12 mouse cellular contexts compared by ENCODE assay signal in the genomic region with DNA sequence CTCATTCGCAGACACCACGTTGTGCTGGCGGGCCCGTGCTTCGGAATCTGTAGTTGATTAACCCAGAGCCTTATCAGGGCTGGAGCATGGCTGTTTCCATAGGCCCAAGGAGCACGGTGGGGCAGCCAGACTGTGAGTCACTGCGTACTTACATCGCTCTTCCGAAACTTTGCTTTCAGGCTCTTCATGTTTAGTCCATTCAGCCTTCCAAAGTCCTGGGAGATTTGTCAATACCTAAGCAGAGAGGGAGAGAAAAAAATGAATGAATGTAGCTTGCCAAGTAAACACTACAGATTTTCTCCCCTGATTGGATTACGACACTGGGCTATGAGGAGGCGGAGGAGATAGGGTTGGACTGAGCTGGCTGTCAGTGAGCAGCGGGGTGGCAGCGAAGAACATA. TPM values are rescaled to one million over a fixed set of nuclear protein-coding genes. Genes with fewer than 3 reads are reported as not detected.
A peak's percentile ranks its signal among the peaks of the same experiment; 100 is the strongest.
DNase-seq lines count a peak whose midpoint lies in the region; ATAC-seq lines count a peak whose summit lies in the region.
"Had no signal": no experiment of that assay in that cellular context is flagged by ENCODE, and none has a peak within 500 bp of the region (broad histone marks: within the 10 kb centered on the region; RNA-seq: fewer than 3 reads in every experiment).

No protein-coding gene starts in this region.

- intact Hi-C loops in heart, postnatal 14 days (cut with DNase I) = no loop called here

- DNase-seq in heart, postnatal 14 days = no peak
- peak; percentile 98 for DNase-seq in 3T3-L1 (ENCODE audit: low read depth, low spot score)
- DNase-seq in embryonic facial prominence, embryonic 14.5 days (ENCODE audit: low spot score) = peak; percentile 89
- DNase-seq in spleen, postnatal 10 days (ENCODE audit: low spot score in 2 of 2) = no peak
- DNase-seq in cerebellum, postnatal 25 days = no peak
- no peak for DNase-seq in frontal cortex, postnatal 14 days (ENCODE audit: low spot score in 2 of 2)
- DNase-seq: layer of hippocampus, postnatal 36 days; thymus, adult 2 months had no signal

- H3K9ac ChIP-seq in heart, embryonic 11.5 days (ENCODE audit: low read depth, low read length) = no peak overlapping the region
- H3K9ac ChIP-seq in embryonic facial prominence, embryonic 14.5 days (ENCODE audit: low read depth, low read length) = no peak overlapping the region
- no peak overlapping the region for H3K9ac ChIP-seq in liver, embryonic 15.5 days
- H3K9ac ChIP-seq: midbrain, embryonic 13.5 days had no signal

- H3K27ac ChIP-seq in heart, embryonic 11.5 days (ENCODE audit: low read depth, low read length) = no peak overlapping the region; the same call in 1 of the 2 replicates
- H3K27ac ChIP-seq in embryonic facial prominence, embryonic 14.5 days (replicated peaks; ENCODE audit: low read depth, low read length) = peak overlapping the region; percentile 49
- peak overlapping the region; percentile 72 for H3K27ac ChIP-seq in liver, embryonic 15.5 days (replicated peaks)
- H3K27ac ChIP-seq: midbrain, embryonic 13.5 days had no signal

- no peak for ATAC-seq in heart, embryonic 11.5 days (replicated peaks; ENCODE audit: insufficient number of reproducible peaks, low FRiP score, low TSS enrichment)
- ATAC-seq in embryonic facial prominence, embryonic 14.5 days (ENCODE audit: low read depth) = no peak; the same call in 1 of the 2 replicates
- ATAC-seq in liver, embryonic 15.5 days (ENCODE audit: insufficient read depth) = peak; percentile 76
- ATAC-seq: midbrain, embryonic 13.5 days had no signal

- H3K4me2 ChIP-seq in heart, embryonic 11.5 days = peak overlapping the region; percentile 10; the same call in 1 of the 2 replicates
- no peak overlapping the region for H3K4me2 ChIP-seq in embryonic facial prominence, embryonic 14.5 days (ENCODE audit: low read depth, low read length)
- peak overlapping the region; percentile 13; the same call in 1 of the 2 replicates for H3K4me2 ChIP-seq in liver, embryonic 15.5 days
- H3K4me2 ChIP-seq: midbrain, embryonic 13.5 days had no signal

- no peaks in the 10 kb centered on the region; the same call in 1 of the 2 replicates for H3K36me3 ChIP-seq in heart, embryonic 11.5 days (ENCODE audit: control insufficient read depth, insufficient read depth, low read length)
- peaks cover 18% of the 10 kb centered on the region for H3K36me3 ChIP-seq in embryonic facial prominence, embryonic 14.5 days (ENCODE audit: control insufficient read depth, insufficient read depth, low read length)
- no peaks in the 10 kb centered on the region for H3K36me3 ChIP-seq in liver, embryonic 15.5 days (replicated peaks)

- peaks cover 13% of the 10 kb centered on the region for H3K4me1 ChIP-seq in heart, embryonic 11.5 days (ENCODE audit: control insufficient read depth, insufficient read depth, low read length)
- peaks cover 54% of the 10 kb centered on the region for H3K4me1 ChIP-seq in embryonic facial prominence, embryonic 14.5 days (ENCODE audit: control insufficient read depth, insufficient read depth, low read length)
- peaks cover 13% of the 10 kb centered on the region; the same call in 1 of the 2 replicates for H3K4me1 ChIP-seq in liver, embryonic 15.5 days (replicated peaks)

- no peak overlapping the region for H3K4me3 ChIP-seq in heart, embryonic 11.5 days (ENCODE audit: low read depth, low read length)
- no peak overlapping the region for H3K4me3 ChIP-seq in embryonic facial prominence, embryonic 14.5 days (ENCODE audit: low read depth, low read length)
- no peak overlapping the region for H3K4me3 ChIP-seq in liver, embryonic 15.5 days (replicated peaks)
- H3K4me3 ChIP-seq: midbrain, embryonic 13.5 days had no signal

- 0 out of 2 replicates have a peak, but pooled peaks cover 3% of the 10 kb centered on the region for H3K27me3 ChIP-seq in heart, embryonic 11.5 days (ENCODE audit: control insufficient read depth, insufficient read depth, low read length)
- H3K27me3 ChIP-seq in embryonic facial prominence, embryonic 14.5 days (replicated peaks; ENCODE audit: control insufficient read depth, insufficient read depth, low read length) = no peaks in the 10 kb centered on the region
- H3K27me3 ChIP-seq in liver, embryonic 15.5 days = no peaks in the 10 kb centered on the region
- H3K27me3 ChIP-seq: CH12.LX; midbrain, embryonic 13.5 days had no signal

- 37% methylated on average over 13 of the region's 13 CpGs for WGBS in heart, embryonic 11.5 days (ENCODE audit: insufficient replicate concordance)
- WGBS in embryonic facial prominence, embryonic 14.5 days = 57% methylated on average over 13 of the region's 13 CpGs
- WGBS in liver, embryonic 15.5 days (ENCODE audit: insufficient replicate concordance) = 64% methylated on average over 13 of the region's 13 CpGs

- no peaks in the 10 kb centered on the region for H3K9me3 ChIP-seq in heart, embryonic 11.5 days (replicated peaks; ENCODE audit: control insufficient read depth, low read length)
- H3K9me3 ChIP-seq in embryonic facial prominence, embryonic 14.5 days (ENCODE audit: control insufficient read depth, low read length) = no peaks in the 10 kb centered on the region
- H3K9me3 ChIP-seq in liver, embryonic 15.5 days (replicated peaks) = no peaks in the 10 kb centered on the region
- H3K9me3 ChIP-seq: midbrain, embryonic 13.5 days had no signal

RNA-seq across cellular contexts. Expression of gene Rai14, which starts 24.2 kb away (rescaled TPM):
- 30.5 and 30.6 TPM in 2 replicates for polyA plus RNA-seq in heart, embryonic 11.5 days (2014; fragmentation: Nextera tagmentation; extraction: Ambion mirVana)
- total RNA-seq in heart, postnatal 14 days (2021) = 1 to 10 TPM; 5.3 to 6.3 TPM
- polyA plus RNA-seq in embryonic facial prominence, embryonic 14.5 days (2014; fragmentation: Nextera tagmentation; extraction: Ambion mirVana) = 52.4 and 53.4 TPM in 2 replicates
- 4.6 and 5.4 TPM in 2 replicates for polyA plus RNA-seq in liver, embryonic 15.5 days (2015; fragmentation: Nextera tagmentation; extraction: Ambion mirVana)

Comparison
In these comparisons a context has a peak if more than half of its experiments do, and no peak if none do; other contexts are left out.
1. DNase-seq: peak in 3T3-L1 (single experiment) and embryonic facial prominence, embryonic 14.5 days (single experiment); none in heart, postnatal 14 days (0 of 2), spleen, postnatal 10 days (0 of 2), cerebellum, postnatal 25 days (0 of 2) and frontal cortex, postnatal 14 days (0 of 2).